Mouse (Mus musculus) lung, postnatal 4 days (tissue): Measurements from ENCODE around the gene Ogdh.
A peak's percentile ranks its signal among the peaks of the same experiment; 100 is the strongest.
"Not testable (repeated sequence)": the region's sequence is repeated elsewhere in the genome, so short reads cannot be mapped to it uniquely, and the experiment has no call there.

Experiments used
- DNase-seq, 2 experiments: peaks; one replicate each; pipeline ENCODE4 v3.0.0; 2021

The Ogdh gene

GRCm38 (mm10) chr11:6291401-6292115 is at the start of gene Ogdh:
Ogdh (plus strand) TSS chr11:6291633.
- DNase-seq: peak; percentile 99

DNA sequence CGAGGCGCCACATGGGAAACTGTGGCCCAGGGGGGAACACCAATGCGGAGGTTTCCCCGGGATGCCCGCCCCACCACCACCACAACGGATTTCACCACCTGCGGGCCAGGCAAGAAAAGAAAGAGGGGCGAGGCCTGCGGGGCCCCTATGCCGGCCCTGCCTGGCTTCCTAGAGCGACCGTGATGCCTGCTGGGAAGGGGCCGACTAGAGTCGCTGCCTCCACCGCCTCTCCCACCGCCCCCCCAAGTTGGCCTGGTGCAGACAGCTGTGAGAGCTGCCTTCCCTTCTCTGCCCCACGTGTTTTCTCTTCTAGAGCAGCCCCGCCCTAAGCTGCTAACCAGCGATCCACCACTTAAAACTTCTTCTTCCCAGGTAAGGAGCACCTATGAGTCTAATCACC is 46.7 kb upstream of the Ogdh start:
- DNase-seq: no peak

DNA sequence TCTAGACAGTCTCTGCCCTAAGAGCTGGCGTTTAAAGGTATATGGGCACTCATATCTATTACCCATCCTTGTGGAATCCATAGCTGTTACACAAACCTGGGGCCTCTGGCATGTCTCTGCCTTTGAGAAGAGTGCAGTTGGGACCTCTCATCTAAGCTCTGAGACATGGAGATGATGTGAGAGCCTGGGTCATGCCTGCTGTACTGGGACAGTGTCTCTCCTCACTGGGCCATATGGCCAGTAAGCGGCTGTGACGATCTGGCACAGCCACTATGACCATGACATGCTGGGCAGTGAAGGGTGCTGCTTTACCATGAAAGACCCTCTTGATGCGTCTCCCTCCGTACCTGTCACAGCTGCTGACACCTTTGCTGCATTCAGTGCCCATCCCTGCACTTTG is 39.2 kb upstream of the Ogdh start:
- no peak for DNase-seq

GRCm38 (mm10) chr11:6252824-6253223 is 38.6 kb upstream of the Ogdh start:
- no peak for DNase-seq

DNA sequence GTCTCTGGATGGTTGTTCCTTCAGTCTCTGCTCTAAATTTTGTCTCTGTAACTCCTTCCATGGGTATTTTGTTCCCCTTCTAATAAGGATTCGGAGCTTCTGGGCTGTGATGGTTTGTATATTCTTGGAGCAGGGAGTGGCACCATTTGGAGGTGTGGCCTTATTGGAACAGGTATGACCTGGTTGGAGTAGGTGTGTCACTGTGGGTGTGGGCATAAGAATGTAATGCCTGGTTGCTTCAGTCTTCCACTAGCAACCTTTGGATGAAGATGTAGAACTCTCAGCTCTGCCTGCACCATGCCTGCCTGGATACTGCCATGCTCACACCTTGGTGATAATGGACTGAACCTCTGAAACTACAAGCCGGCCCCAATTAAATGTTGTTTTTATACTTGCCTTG is 36.8 kb upstream of the Ogdh start:
- DNase-seq: not testable (repeated sequence)

GRCm38 (mm10) chr11:6256490-6257072 is 34.9 kb upstream of the Ogdh start:
- DNase-seq: no peak

DNA sequence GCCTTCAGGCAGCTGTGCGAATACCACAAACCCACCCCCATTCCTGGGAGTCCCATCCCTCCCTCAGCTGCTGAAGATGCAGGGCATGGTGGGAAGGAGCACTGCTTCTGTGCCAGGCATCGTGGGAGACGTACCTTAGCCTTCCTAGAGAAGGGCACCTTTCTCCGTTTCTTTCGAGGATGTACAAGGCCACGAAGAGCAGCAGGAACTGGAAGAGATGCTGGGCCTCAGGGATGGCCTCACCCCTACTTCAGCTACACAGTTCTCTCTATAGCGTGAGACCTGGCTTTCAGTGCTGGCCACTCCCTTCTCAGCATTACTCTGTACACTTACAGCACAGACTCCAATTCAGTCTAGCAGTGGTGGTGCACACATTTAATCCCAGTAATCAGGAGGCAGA is 32.0 kb upstream of the Ogdh start:
- no peak for DNase-seq

- peak; percentile 53 to 75 for DNase-seq
Measured at GRCm38 (mm10) chr11:6261434-6262082, 29.9 kb upstream of the Ogdh start.

DNA sequence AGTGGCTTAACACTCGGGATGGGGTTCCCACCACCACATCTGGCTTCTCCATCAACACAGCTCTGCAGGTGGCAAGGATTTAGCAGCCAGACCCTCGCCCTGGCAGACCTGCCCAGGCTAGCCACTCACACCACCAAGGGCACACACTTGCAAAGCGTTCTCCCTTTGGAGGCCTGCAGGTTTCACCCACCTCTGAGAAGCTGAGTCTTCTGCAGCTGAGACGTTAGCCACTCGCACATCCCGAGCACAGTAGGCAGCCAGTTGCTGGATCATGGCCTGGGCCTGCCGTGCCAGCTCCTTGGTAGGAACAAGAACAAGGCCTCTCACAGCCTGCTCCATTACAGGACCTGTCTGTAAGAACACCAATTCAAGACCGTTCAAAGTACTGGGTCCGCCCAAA is 24.8 kb upstream of the Ogdh start:
- DNase-seq: no peak

DNA sequence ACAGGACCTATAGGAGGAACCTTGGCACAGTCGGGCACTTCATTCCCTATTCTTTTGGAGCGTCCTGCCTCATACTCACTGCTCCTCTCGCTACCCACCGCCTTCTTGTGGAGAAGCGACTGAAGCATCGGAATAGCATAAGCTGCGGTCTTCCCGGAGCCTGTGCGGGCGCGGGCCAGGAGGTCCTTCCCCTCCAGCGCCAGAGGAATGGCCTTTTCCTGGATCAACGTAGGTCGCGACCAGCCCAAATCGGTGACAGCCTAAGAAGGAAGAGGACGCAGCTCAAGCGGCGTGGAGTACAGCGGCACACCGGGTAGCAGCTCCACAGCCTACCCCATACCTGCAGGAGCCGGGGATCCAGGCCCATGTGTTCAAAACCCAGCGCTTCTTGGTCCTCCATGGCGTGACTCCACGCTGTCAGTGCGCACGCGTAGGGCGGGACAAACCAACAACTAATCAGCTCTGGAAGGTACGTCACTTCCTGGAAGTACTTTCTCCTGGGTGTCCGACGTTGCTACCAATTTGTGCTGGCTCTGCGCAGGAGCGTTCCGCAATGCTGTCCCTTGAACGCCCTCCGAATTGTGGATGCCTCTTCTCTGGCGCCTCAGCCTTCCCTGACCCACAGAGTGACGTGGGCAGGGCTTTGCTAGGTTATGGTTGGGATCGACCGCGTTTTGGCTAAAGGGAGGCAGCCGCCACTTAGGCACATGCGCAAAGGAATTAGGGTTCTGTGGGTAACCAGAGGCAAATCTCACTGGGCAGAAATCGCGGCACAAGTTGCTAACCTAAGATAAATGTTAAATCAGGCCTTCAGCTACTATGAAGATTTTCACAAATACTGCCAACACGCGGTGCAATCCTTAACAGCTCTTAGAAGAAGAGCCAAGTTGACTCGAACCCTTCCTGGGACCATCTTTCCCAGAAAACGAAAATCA is 23.8 kb upstream of the Ogdh start, which contains the start of gene Ddx56:
Gene Ddx56, minus strand, starts transcription at position 453 of the 935 bp plus-strand sequence.
- peak; percentile 94 for DNase-seq

DNA sequence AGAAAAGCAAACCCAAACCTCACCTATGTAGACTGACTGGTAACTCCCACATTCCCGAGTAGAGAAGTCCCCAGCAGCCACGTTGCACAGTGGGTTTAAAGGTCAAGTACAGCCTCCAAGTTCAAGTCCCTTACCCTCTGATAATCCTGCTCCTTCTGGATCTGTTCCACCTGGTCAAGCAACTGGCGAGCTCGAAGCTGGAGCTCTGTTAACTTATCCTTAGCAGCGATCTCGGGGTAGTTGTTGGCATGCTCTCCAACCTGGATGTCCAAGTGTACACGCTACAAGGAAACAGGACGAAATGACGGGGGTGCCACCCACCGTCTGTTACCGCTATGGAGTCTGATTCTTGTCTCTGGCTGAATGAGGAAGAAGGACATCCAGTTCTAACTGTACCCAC is 17.8 kb upstream of the Ogdh start:
- no peak for DNase-seq

DNA sequence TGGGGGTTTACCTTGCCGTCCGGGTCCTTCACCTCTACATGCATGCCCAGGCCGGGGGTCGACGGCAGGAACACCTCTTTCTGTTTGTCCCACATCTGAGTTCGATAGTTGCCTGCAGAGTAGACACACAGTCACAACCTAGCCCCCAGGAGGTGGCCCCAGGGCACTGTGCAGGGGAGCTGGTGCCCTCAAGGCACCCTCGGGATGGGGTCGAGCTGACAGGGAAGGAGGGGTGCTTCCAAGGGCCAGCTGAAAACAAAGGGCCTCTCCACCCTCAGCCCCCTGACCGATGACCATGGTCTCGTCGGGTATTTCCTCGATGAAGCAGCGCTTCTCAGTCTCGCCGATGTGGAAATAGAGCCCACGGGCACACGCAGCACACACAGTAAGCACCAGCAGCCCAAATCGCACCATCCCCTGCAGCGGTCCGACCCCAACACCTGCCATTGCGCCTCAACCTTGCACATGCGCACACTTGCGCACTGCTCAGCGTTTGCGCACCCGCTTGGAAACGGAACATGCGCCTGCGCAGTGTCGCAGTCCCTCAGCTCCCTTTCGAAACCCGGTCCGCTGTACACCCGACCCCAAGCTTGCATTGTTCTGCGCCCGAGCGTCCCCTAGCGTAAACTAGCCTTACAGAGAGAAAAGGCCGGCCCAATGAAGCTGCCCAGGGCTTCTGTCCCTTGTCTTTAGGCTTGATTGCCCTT is 16.9 kb upstream of the Ogdh start, which contains the start of gene Tmed4:
Gene Tmed4, minus strand, starts transcription at position 484 of the 707 bp plus-strand sequence.
- DNase-seq: peak; percentile 98 to 99

- DNase-seq: no peak
Measured at GRCm38 (mm10) chr11:6275094-6275484, 16.3 kb upstream of the Ogdh start.

DNA sequence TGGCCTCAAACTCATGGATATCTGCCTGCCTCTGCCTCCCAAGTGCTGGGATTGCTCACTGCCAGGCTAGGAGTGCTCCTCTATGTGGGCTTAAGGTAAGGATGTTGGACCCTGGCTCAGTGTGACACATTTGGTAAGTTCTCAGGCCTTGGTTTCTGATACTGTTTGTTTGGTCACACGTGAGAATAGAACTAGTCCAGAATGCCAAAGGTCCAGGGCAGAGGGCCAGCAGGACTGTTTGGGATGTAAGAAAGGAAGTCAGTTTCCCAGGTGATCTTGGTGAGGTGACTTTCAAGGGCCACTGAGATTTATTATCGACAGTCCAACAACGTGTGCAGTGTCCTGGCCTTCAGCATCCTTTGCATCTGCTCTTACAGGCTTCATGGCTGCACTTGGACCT is 15.0 kb upstream of the Ogdh start:
- DNase-seq: no peak

GRCm38 (mm10) chr11:6282940-6283339 is 8.5 kb upstream of the Ogdh start:
- peak in 1 of 2 experiments; percentile 62 for DNase-seq

GRCm38 (mm10) chr11:6290138-6290537 is 1.3 kb upstream of the Ogdh start:
- no peak for DNase-seq

DNA sequence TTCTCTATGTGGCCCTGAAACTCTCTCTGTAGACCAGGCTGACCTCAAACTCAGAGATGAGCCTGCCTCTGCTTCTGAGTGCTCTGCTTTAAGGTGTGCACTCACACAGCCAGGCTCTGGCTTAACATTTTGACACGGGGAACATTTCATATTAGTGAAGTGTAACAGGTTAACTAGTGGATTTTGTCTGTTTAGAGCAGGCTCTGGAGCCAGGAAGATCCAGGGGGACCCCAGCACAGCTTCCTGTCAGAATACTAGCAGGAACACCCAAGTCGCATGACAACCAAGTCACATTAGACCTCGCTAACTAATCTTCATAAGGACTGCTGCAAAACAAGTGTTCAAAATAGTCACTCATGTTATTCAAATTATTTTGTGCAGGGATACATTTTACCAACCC is 550 bp upstream of the Ogdh start:
- DNase-seq: no peak

DNA sequence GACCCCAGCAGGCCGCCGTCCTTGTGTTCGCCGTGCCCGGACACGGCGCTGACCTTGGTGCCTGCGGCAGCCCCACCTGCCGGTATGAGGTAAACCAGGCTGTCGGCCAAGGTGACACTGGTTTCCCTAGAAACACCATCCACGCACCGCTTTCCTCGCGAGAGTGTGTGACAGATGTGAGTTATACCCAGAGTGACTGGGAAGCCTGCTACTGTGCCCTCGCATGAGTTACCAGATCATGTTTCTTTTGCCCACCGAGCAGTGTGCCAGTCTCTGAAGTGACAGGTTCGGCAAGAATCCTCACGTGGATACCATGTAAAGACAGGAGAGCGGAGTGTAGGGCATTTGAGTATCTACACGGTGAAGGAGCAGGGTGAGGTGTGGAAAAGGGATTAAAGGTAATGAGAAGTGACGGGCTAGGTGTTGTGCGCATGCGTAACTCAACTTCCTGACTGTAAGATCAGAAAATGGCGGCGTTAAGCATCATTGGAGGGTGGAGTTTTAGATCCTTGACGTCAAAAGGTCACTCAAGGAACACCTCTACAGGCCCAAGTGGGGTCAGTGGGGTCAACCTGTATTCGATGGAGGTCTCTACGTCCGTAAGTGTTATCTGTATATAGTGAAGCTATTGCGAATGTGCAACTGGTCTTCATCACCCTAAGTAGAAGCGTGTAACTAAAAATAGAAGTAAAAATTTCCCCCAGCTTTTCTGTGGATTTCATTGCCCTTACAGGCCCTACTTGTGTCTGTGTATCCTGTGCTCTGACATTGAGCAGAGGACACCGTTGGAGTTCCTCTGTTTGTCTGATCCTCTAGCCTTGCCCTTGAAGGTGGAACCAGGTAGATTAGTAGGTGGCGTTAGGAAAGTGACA is 919 bp downstream of the Ogdh start:
- peak in 1 of 2 experiments; percentile 72 for DNase-seq

DNA sequence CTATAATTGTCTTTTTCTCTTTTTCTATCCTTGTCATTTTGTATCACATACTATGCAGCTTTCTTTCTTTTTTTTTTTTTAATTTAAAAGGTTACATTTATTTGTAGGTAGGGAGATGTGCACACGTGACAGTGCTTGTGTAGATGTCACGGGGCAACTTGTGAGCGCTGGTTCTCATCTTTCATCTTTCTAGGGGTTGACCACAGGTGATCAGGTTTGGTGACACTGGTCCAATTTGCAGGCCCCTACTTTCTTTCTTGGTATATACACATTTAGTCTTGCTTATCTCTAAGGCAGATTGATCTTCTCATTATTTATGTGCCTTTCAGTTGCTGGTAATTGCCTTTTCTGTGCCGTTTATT is 1.5 kb downstream of the Ogdh start:
- no peak for DNase-seq

DNA sequence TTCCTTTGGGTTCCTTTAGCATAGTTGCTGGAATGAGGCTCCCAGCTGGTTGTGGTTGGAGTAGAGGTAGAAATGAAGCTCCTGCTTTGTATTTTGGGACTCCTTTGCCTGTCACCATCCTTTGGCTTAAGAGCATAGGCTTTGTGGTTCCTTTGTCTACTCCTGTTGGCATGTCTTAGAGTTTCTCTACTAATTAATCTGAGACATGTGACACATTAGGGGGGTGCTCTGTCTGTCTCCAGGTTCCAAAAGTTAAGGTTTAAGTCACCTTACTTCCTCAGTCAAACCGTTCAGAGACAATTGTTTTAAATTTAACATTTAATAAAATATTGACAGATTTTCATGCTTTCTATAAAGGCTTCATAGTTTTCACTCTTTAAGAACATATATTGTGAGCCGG is 2.2 kb downstream of the Ogdh start:
- DNase-seq: no peak

GRCm38 (mm10) chr11:6294632-6295031 is 3.2 kb downstream of the Ogdh start:
- no peak for DNase-seq
